Comparison of ENCODE assay signal across 8 mouse cellular contexts in the genomic region with DNA sequence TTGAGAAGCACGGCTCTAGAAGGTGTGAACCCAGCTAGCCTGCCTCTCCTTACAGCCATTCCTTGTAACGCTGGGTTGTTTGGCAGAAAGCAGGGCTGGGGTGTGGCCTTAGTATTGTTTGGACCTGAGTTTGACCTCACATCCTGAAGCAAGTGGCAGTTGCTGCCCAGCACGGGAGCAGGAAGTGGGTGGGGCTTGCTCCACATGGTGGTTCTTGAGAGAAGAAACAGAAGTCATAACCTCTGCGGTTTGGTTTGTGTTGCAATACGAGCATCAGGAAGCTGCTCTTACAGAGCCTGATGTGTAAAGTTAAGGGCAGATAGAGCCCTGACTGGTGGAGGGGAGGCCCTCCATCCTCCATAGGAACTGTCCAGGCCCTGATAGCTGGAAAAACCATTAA. TPM values are rescaled to one million over a fixed set of nuclear protein-coding genes. Genes with fewer than 3 reads are reported as not detected.
A peak's percentile ranks its signal among the peaks of the same experiment; 100 is the strongest.
DNase-seq lines count a peak whose midpoint lies in the region; ATAC-seq lines count a peak whose summit lies in the region.

No protein-coding gene starts in this region.

- H3K4me3 ChIP-seq in hindbrain, embryonic 10.5 days, result no peak overlapping the region
- no peak overlapping the region for H3K4me3 ChIP-seq in hindbrain, embryonic 12.5 days
- no peak overlapping the region for H3K4me3 ChIP-seq in forebrain, embryonic 14.5 days (ENCODE audit: low read depth, low read length)

- DNase-seq in hindbrain, embryonic 10.5 days (ENCODE audit: low spot score), result peak; percentile 55
- peak; percentile 53 for DNase-seq in adrenal gland, postnatal 25 days
- peak; percentile 90 to 91 for DNase-seq in heart, adult 9 months (ENCODE audit: low spot score in 2 of 2)
- DNase-seq in kidney, postnatal 14 days, result peak; percentile 88
- DNase-seq in thymus, postnatal 4 days, result peak; percentile 88
- DNase-seq in forebrain, embryonic 14.5 days (ENCODE audit: low spot score), result no peak

- peaks cover 28% of the 10 kb centered on the region for H3K4me1 ChIP-seq in hindbrain, embryonic 10.5 days (replicated peaks)
- 0 out of 2 replicates have a peak, but pooled peaks cover 4% of the 10 kb centered on the region for H3K4me1 ChIP-seq in hindbrain, embryonic 12.5 days
- H3K4me1 ChIP-seq in forebrain, embryonic 14.5 days (ENCODE audit: control insufficient read depth, insufficient read depth, low read length), result no peaks in the 10 kb centered on the region

- H3K36me3 ChIP-seq in hindbrain, embryonic 10.5 days, result no peaks in the 10 kb centered on the region
- H3K36me3 ChIP-seq in hindbrain, embryonic 12.5 days, result no peaks in the 10 kb centered on the region
- H3K36me3 ChIP-seq in forebrain, embryonic 14.5 days (ENCODE audit: control insufficient read depth, insufficient read depth, low read length), result no peaks in the 10 kb centered on the region

- H3K27me3 ChIP-seq in hindbrain, embryonic 10.5 days (ENCODE audit: insufficient read depth, poor library complexity, severe bottlenecking), result peaks cover 3% of the 10 kb centered on the region; the same call in 1 of the 2 replicates
- no peaks in the 10 kb centered on the region for H3K27me3 ChIP-seq in hindbrain, embryonic 12.5 days
- no peaks in the 10 kb centered on the region for H3K27me3 ChIP-seq in forebrain, embryonic 14.5 days (replicated peaks; ENCODE audit: control insufficient read depth, insufficient read depth, low read length)

- 34% methylated on average over 5 of the region's 5 CpGs for WGBS in hindbrain, embryonic 10.5 days
- 33% methylated on average over 5 of the region's 5 CpGs for WGBS in hindbrain, embryonic 12.5 days
- WGBS in forebrain, embryonic 14.5 days, result 60% methylated on average over 5 of the region's 5 CpGs

- ATAC-seq in hindbrain, embryonic 12.5 days (ENCODE audit: low FRiP score), result no peak
- ATAC-seq in megakaryocyte progenitor cell, adult 5-6 weeks (replicated peaks; ENCODE audit: poor library complexity), result peak; percentile 88
- ATAC-seq in forebrain, embryonic 14.5 days, result no peak

- H3K9me3 ChIP-seq in hindbrain, embryonic 10.5 days, result no peaks in the 10 kb centered on the region
- H3K9me3 ChIP-seq in hindbrain, embryonic 12.5 days (replicated peaks), result no peaks in the 10 kb centered on the region
- H3K9me3 ChIP-seq in forebrain, embryonic 14.5 days (replicated peaks; ENCODE audit: control insufficient read depth, low read length), result no peaks in the 10 kb centered on the region

- H3K9ac ChIP-seq in hindbrain, embryonic 12.5 days, result no peak overlapping the region
- no peak overlapping the region for H3K9ac ChIP-seq in forebrain, embryonic 14.5 days (ENCODE audit: low read length)

- no peak overlapping the region for H3K27ac ChIP-seq in hindbrain, embryonic 10.5 days
- H3K27ac ChIP-seq in hindbrain, embryonic 12.5 days, result no peak overlapping the region
- no peak overlapping the region for H3K27ac ChIP-seq in forebrain, embryonic 14.5 days (ENCODE audit: low read depth, low read length)

- H3K4me2 ChIP-seq in hindbrain, embryonic 12.5 days (replicated peaks), result no peak overlapping the region
- H3K4me2 ChIP-seq in forebrain, embryonic 14.5 days (ENCODE audit: low read length), result no peak overlapping the region

RNA-seq across cellular contexts. Expression of a gene that starts 17.8 kb away (rescaled TPM):
- 135 and 189 TPM in 2 replicates for polyA plus RNA-seq in hindbrain, embryonic 10.5 days (2016; fragmentation: Nextera tagmentation; extraction: Ambion mirVana)
- polyA plus RNA-seq in hindbrain, embryonic 12.5 days (2016; fragmentation: Nextera tagmentation; extraction: Ambion mirVana), result 95.2 and 98.0 TPM in 2 replicates
- 21.8 and 28.4 TPM in 2 replicates for total RNA-seq in adrenal gland, postnatal 25 days (2021)
- 243 and 247 TPM in 2 replicates for total RNA-seq in megakaryocyte progenitor cell, adult 5-6 weeks (2015)
- 206 and 228 TPM in 2 replicates for total RNA-seq in megakaryocyte progenitor cell, adult 5-6 weeks (2017)
- polyA plus RNA-seq in forebrain, embryonic 14.5 days (2014; fragmentation: Nextera tagmentation; extraction: Ambion mirVana), result 68.9 and 72.4 TPM in 2 replicates
